In genomic region chr16:52132808-52133490, GRCm38 (mm10) we compare ENCODE assay signal across 19 mouse cellular contexts.
DNase-seq lines count a peak whose midpoint lies in the region; ATAC-seq and TF ChIP-seq lines count a peak whose summit lies in the region.
"Had no signal": no experiment of that assay in that cellular context is flagged by ENCODE, and none has a peak within 500 bp of the region (broad histone marks: within the 10 kb centered on the region; RNA-seq: fewer than 3 reads in every experiment).

No protein-coding gene starts in this region.

- ATAC-seq in inflammation-experienced regulatory T-cells, adult 6 months, result peak; percentile 33
- ATAC-seq in forebrain, postnatal 0 days, result no peak
- ATAC-seq: hindbrain, postnatal 0 days; Patski had no signal

- H3K4me1 ChIP-seq in thymus, adult 2 months (replicated peaks; ENCODE audit: control insufficient read depth, insufficient read depth, low read length), result peaks cover 4% of the 10 kb centered on the region; the same call in 1 of the 2 replicates
- peaks cover 3% of the 10 kb centered on the region for H3K4me1 ChIP-seq in forebrain, postnatal 0 days (ENCODE audit: insufficient read depth)
- H3K4me1 ChIP-seq: stomach, embryonic 15.5 days had no signal

- no peaks in the 10 kb centered on the region for H3K9me3 ChIP-seq in forebrain, postnatal 0 days (ENCODE audit: low read length)
- H3K9me3 ChIP-seq: heart, embryonic 12.5 days; limb, embryonic 15.5 days; midbrain, embryonic 12.5 days; stomach, embryonic 15.5 days had no signal

- H3K4me2 ChIP-seq in forebrain, postnatal 0 days (ENCODE audit: low read depth), result no peak overlapping the region
- H3K4me2 ChIP-seq: heart, embryonic 12.5 days; limb, embryonic 15.5 days; lung, embryonic 14.5 days; midbrain, embryonic 12.5 days; stomach, embryonic 15.5 days had no signal

- H3K27ac ChIP-seq in thymus, adult 2 months (ENCODE audit: control insufficient read depth, insufficient read depth, low read length), result no peak overlapping the region
- H3K27ac ChIP-seq in forebrain, postnatal 0 days (ENCODE audit: low read depth, low read length), result no peak overlapping the region
- H3K27ac ChIP-seq: hindbrain, postnatal 0 days; limb, embryonic 15.5 days; macrophage; midbrain, embryonic 12.5 days; stomach, embryonic 15.5 days had no signal

- TF ChIP-seq CTCF in thymus, adult 2 months (IDR thresholded peaks at IDR 0.05; ENCODE audit: borderline replicate concordance, control insufficient read depth, extremely low read depth, insufficient read depth, low read length, poor library complexity), result no peak
- no peak for TF ChIP-seq CTCF in forebrain, postnatal 0 days (IDR thresholded peaks at IDR 0.05; ENCODE audit: low read depth)

- DNase-seq in thymus, postnatal 0 days (ENCODE audit: low spot score), result peak; percentile 31
- no peak for DNase-seq in thymus, adult 2 months
- peak; percentile 29 to 38 for DNase-seq in CD8-positive naive resting alpha-beta T cell, adult 2 months (ENCODE audit: low read depth in 2 of 2, low spot score in 2 of 2)
- no peak for DNase-seq in retina, postnatal 1 day
- no peak for DNase-seq in forebrain, postnatal 0 days
- no peak for DNase-seq in urinary bladder, postnatal 14 days (ENCODE audit: low spot score)
- DNase-seq: cerebellum, adult 9-11 months; heart, postnatal 36 days; kidney, adult 9 months; kidney, postnatal 36 days; lung, embryonic 14.5 days had no signal

- WGBS in thymus, adult 2 months, result 81% methylated on average over 11 of the region's 11 CpGs
- WGBS in forebrain, postnatal 0 days, result 89% methylated on average over 11 of the region's 11 CpGs

- no peak overlapping the region for H3K9ac ChIP-seq in forebrain, postnatal 0 days
- H3K9ac ChIP-seq: heart, embryonic 12.5 days; limb, embryonic 15.5 days; lung, embryonic 14.5 days; midbrain, embryonic 12.5 days; stomach, embryonic 15.5 days had no signal

- no peaks in the 10 kb centered on the region for H3K36me3 ChIP-seq in thymus, adult 2 months (ENCODE audit: control insufficient read depth, insufficient read depth, low read length)
- H3K36me3 ChIP-seq in forebrain, postnatal 0 days (ENCODE audit: insufficient read depth), result no peaks in the 10 kb centered on the region
- H3K36me3 ChIP-seq: limb, embryonic 15.5 days; stomach, embryonic 15.5 days had no signal

- H3K27me3 ChIP-seq in thymus, adult 2 months (ENCODE audit: control insufficient read depth, insufficient read depth, low read length), result no peaks in the 10 kb centered on the region
- H3K27me3 ChIP-seq in forebrain, postnatal 0 days (ENCODE audit: insufficient read depth, low read length), result no peaks in the 10 kb centered on the region
- H3K27me3 ChIP-seq: heart, embryonic 12.5 days; limb, embryonic 15.5 days; midbrain, embryonic 12.5 days; Patski; stomach, embryonic 15.5 days had no signal

- TF ChIP-seq POLR2A in thymus, adult 2 months (IDR thresholded peaks at IDR 0.05; ENCODE audit: control insufficient read depth, extremely low read depth, insufficient read depth, low read length, poor library complexity), result no peak

- H3K4me3 ChIP-seq in thymus, adult 2 months (ENCODE audit: control insufficient read depth, insufficient read depth, low read length), result no peak overlapping the region
- H3K4me3 ChIP-seq in forebrain, postnatal 0 days (ENCODE audit: low read depth, low read length), result no peak overlapping the region
- H3K4me3 ChIP-seq: heart, embryonic 12.5 days; limb, embryonic 15.5 days; midbrain, embryonic 12.5 days; stomach, embryonic 15.5 days had no signal

Comparison
In these comparisons a context has a peak if more than half of its experiments do, and no peak if none do; other contexts are left out.
1. DNase-seq: peak in thymus, postnatal 0 days (single experiment) and CD8-positive naive resting alpha-beta T cell, adult 2 months (2 of 2); none in thymus, adult 2 months (single experiment), retina, postnatal 1 day (single experiment), forebrain, postnatal 0 days (single experiment) and urinary bladder, postnatal 14 days (single experiment).